Mouse (Mus musculus) olfactory bulb, adult 2 months (tissue): Measurements from ENCODE around the gene Rdh16f1. TPM values are rescaled to one million over a fixed set of nuclear protein-coding genes. Genes with fewer than 3 reads are reported as not detected.

Source experiments
- H3K27ac ChIP-seq: fragments of 200-500 bp; 2 replicates; pipeline ENCODE4 v1.5.1; 2012; ENCODE audit warnings: low read depth, low read length; ENCODE audit not compliant: insufficient read depth
- H3K4me1 ChIP-seq: fragments of 200-500 bp; 2 replicates; pipeline ENCODE4 v1.6.1; 2012; ENCODE audit warnings: low read length; ENCODE audit not compliant: control insufficient read depth, insufficient read depth
- H3K4me3 ChIP-seq: fragments of 200-500 bp; 2 replicates; pipeline ENCODE4 v1.5.1; 2012; ENCODE audit warnings: mild to moderate bottlenecking, low read depth, low read length, moderate library complexity; ENCODE audit not compliant: insufficient read depth
- CTCF ChIP-seq: fragments of 200-500 bp; IDR thresholded peaks from 2 replicates; pipeline ENCODE4 v1.5.1; 2012; ENCODE audit warnings: low read depth, mild to moderate bottlenecking, low read length, moderate library complexity; ENCODE audit not compliant: insufficient read depth
- POLR2A ChIP-seq: fragments of 200-500 bp; IDR thresholded peaks from 2 replicates; pipeline ENCODE4 v1.6.1; 2012; ENCODE audit warnings: mild to moderate bottlenecking, low read depth, low read length, moderate library complexity; ENCODE audit not compliant: insufficient read depth
- WGBS: fragments of 180-500 bp; shearing (Covaris S2); methylation state at CpG from one replicate; pipeline ENCODE4 v1.1.7; 2018; 5-methylcytosine and 5-hydroxymethylcytosine counted together
- polyA plus RNA-seq: library from polyadenylated mRNA; stranded (reverse); fragments of >200 nt; gene quantifications from 2 replicates; pipeline ENCODE4 v1.2.4, GENCODE M21; 2012; ENCODE audit warnings: low replicate concordance; ENCODE audit not compliant: missing spikeins, insufficient read depth, insufficient read length

Rdh16f1 gene
- polyA plus RNA-seq, 1 experiment = not detected

DNA sequence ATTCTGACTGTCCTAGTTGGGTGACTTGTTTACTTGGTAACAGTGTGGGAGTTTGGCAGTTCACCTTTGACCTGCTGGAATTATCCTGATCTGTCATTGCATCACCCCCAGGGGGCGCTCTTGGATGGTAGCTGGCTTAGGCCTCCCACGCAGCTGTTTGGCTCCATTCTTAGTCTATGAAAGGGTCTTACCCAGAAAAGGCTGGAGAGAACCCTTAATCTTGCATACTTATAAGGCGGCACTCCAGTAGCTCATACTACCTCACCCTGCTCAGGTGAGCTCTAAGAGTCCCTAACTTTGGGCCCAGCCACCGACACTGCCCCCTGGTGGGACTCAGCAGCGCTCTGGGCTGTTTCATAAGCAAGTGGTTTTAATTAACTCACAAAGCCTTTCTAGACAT, 14.9 kb upstream of the Rdh16f1 start:
- Histone ChIP-seq H3K4me3 (no peak overlapping the region), H3K27ac (no peak overlapping the region)
- 59% methylated on average over 5 of the region's 5 CpGs for WGBS

DNA sequence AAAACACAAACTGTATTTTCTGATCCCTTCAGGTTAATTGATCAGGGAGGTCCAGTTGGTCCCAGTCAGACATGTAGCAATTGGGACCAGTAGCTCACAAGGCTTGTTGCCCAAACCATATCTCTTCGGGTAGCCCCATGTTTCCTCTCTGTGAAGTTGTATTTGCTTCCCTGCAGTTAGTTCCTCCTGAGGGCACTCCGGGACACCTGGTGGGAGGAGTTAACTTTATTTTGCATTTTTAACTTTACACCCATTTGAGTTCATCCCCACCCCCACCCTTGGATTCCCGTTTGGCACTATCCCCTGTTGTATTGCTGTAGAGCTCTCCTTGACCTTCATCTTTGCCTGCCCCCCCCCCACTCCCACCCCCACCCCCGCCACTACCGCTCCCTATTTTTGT, 13.7 kb upstream of the Rdh16f1 start:
- Histone ChIP-seq H3K27ac (no peak overlapping the region), H3K4me1 (peaks cover 16% of the 10 kb centered on the region), H3K4me3 (no peak overlapping the region)
- 66% methylated on average over 5 of the region's 5 CpGs for WGBS
- TF ChIP-seq CTCF (no peak), POLR2A (no peak)

More for the DNA sequence above, 14.9 kb upstream of the Rdh16f1 start:
- no peak for TF ChIP-seq POLR2A
- peak; percentile 59 for TF ChIP-seq CTCF
- H3K4me1 ChIP-seq = peaks cover 7% of the 10 kb centered on the region

DNA sequence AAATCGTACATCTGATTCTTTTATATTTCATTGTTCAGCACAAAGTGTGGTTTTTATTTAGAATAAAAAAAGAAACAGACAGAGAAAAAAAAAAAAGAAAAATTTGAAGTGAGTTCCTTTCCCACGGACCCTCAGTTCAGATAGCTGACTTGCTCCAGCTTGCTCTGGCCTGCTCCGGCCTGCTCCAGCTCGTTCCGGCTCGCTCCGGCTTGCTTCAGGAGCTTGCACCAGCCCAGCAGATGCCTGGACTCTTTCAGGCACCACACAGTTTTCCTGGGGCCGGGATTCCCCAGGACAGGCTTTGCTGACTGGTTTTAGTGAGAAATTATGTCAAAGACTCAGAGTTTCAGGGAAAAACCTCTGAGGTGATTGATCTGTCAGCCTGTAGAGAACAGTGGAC, 12.3 kb upstream of the Rdh16f1 start:
- H3K4me1 ChIP-seq = peaks cover 12% of the 10 kb centered on the region
- 91% methylated on average over 8 of the region's 8 CpGs for WGBS
- no peak overlapping the region for H3K4me3 ChIP-seq
- TF ChIP-seq POLR2A (no peak), CTCF (no peak)
- H3K27ac ChIP-seq = no peak overlapping the region

- Histone ChIP-seq H3K4me1 (peaks cover 12% of the 10 kb centered on the region), H3K27ac (no peak overlapping the region), H3K4me3 (no peak overlapping the region)
- 27% methylated on average over 8 of the region's 8 CpGs for WGBS
- TF ChIP-seq POLR2A (no peak), CTCF (no peak)
Observed at GRCm38 (mm10) chr10:127748847-127749612, 10.6 kb upstream of the Rdh16f1 start.

DNA sequence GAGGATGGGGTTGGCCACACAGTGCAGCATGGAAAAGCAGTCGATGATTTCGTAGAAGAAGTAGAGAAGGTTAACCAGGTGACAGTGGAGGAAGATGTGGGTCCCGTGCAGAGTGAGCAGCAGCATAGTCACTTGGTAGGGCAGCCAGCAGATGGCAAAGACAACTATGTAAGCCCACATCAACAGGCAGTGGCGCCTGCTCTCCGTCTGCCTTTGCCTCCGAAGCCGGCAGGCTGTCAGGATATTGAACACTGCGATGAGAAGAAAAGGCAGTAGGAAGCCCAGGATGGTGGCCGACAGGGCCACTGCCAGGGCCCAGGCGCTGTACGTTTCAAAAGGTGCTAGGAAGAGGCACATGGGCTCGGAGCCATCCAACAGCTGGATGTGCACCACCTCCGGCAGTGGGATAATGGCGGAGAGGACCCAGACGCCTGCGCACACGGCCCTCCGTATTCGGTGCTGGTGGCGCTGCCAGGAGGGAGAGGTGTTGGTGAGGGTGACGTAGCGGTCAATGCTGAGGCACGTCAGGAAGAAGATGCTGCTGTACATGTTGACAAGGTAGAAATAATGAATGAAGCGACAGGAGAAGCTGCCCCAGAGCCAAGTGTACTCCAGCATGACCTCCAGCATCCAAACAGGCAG, 9.3 kb upstream of the Rdh16f1 start:
- TF ChIP-seq CTCF (no peak), POLR2A (no peak)
- WGBS = 63% methylated on average over 24 of the region's 24 CpGs
- no peak overlapping the region for H3K27ac ChIP-seq
- H3K4me1 ChIP-seq = peaks cover 12% of the 10 kb centered on the region
- H3K4me3 ChIP-seq = peak overlapping the region; percentile 27

- Histone ChIP-seq H3K27ac (no peak within 1 kb of the TSS), H3K4me3 (peak within 1 kb of the TSS; percentile 27), H3K4me1 (peaks cover 16% of the 10 kb centered on the region)
- WGBS = 70% methylated on average over 8 of the region's 8 CpGs
- TF ChIP-seq POLR2A (no peak), CTCF (no peak)
Observed at GRCm38 (mm10) chr10:127751548-127751947, 8.0 kb upstream of the Rdh16f1 start, which contains the start of gene Gpr182. Gpr182 (minus strand) TSS chr10:127751732.

DNA sequence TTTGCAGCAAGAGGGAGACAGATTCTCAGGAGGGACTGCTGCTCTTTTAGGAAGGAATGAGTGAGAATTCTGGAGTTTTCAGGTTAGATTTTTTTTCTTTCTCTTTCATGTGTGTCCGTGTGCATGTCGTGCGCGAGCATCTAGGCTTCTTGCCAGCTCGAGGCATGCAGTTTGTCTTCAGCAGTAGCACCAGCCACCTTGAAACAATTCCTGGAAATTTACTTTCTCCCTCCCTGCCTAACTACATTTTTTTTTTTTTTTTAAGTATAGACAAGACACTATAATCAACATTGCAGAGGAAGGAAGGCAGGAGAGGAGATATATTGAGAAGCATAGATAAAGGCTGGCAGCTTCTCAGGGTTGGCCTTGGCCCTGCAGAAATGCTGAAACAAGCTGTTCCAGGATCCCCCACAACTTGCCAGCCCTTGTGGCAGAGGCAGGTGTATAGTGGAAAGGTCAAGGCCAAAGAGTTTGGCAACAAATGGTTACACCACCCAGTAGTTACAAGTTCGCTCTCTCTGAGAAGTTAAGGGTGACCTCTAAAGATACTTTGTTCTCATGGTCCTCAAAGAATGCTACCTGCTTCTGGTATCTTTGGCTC, 4.9 kb upstream of the Rdh16f1 start:
- 80% methylated on average over 6 of the region's 6 CpGs for WGBS

GRCm38 (mm10) chr10:127755246-127755645, 4.3 kb upstream of the Rdh16f1 start:
- WGBS = 68% methylated on average over 3 of the region's 3 CpGs
- H3K27ac ChIP-seq = no peak overlapping the region
- no peak overlapping the region for H3K4me3 ChIP-seq
- TF ChIP-seq POLR2A = no peak
- no peak for TF ChIP-seq CTCF
- H3K4me1 ChIP-seq = peaks cover 6% of the 10 kb centered on the region; the same call in 1 of the 2 replicates

More for the DNA sequence above, 4.9 kb upstream of the Rdh16f1 start:
- H3K4me1 ChIP-seq = peaks cover 12% of the 10 kb centered on the region
- H3K27ac ChIP-seq = no peak overlapping the region
- no peak overlapping the region for H3K4me3 ChIP-seq
- TF ChIP-seq POLR2A (no peak), CTCF (no peak)
